Mouse (Mus musculus) intestine, embryonic 15.5 days (tissue): ENCODE data around the gene Dync1h1. TPM values are rescaled to one million over a fixed set of nuclear protein-coding genes. Genes with fewer than 3 reads are reported as not detected.

Experiments used
- ATAC-seq: fragments of 200-750 bp; cut with Nextera tagmentation; 2 replicates; pipeline ENCODE4 v1.8.0; 2017; ENCODE audit warnings: moderate TSS enrichment, moderate library complexity
- H3K27ac ChIP-seq: fragments of 300-500 bp; sonication (generic); 2 replicates; pipeline ENCODE4 v1.5.1; 2015; ENCODE audit warnings: mild to moderate bottlenecking, inconsistent platforms
- H3K27me3 ChIP-seq: fragments of 300-500 bp; sonication (generic); replicated peaks from 2 replicates; pipeline ENCODE4 v1.6.1; 2015; ENCODE audit warnings: inconsistent platforms
- H3K36me3 ChIP-seq: fragments of 300-500 bp; sonication (generic); 2 replicates; pipeline ENCODE4 v1.6.1; 2015; ENCODE audit warnings: inconsistent platforms
- H3K4me1 ChIP-seq: fragments of 300-500 bp; sonication (generic); replicated peaks from 2 replicates; pipeline ENCODE4 v1.6.1; 2015; ENCODE audit warnings: inconsistent platforms
- H3K4me2 ChIP-seq: fragments of 300-500 bp; sonication (generic); replicated peaks from 2 replicates; pipeline ENCODE4 v1.6.1; 2015; ENCODE audit warnings: mild to moderate bottlenecking, inconsistent platforms
- H3K4me3 ChIP-seq: fragments of 300-500 bp; sonication (generic); replicated peaks from 2 replicates; pipeline ENCODE4 v1.5.1; 2015; ENCODE audit warnings: inconsistent platforms
- H3K9ac ChIP-seq: fragments of 300-500 bp; sonication (generic); 2 replicates; pipeline ENCODE4 v1.6.1; 2015; ENCODE audit warnings: inconsistent platforms
- H3K9me3 ChIP-seq: fragments of 300-500 bp; sonication (generic); 2 replicates; pipeline ENCODE4 v1.6.1; 2016; ENCODE audit warnings: inconsistent platforms
- WGBS: fragments of 180-500 bp; shearing (Covaris S2); methylation state at CpG from one replicate; pipeline ENCODE4 v1.1.7; 2015; 5-methylcytosine and 5-hydroxymethylcytosine counted together
- polyA plus RNA-seq: library from polyadenylated mRNA; unstranded; fragments of >200 nt; fragmentation: Nextera tagmentation; extraction: Ambion mirVana; gene quantifications from 2 replicates; pipeline ENCODE4 v1.2.1, GENCODE M21; 2015

Dync1h1 gene
- polyA plus RNA-seq, 1 experiment from 2014 or later = 35.7 TPM

- Histone ChIP-seq H3K27ac (no peak overlapping the region), H3K36me3 (no peaks in the 10 kb centered on the region), H3K9ac (no peak overlapping the region), H3K4me2 (no peak overlapping the region), H3K27me3 (peaks cover 6% of the 10 kb centered on the region; the same call in 1 of the 2 replicates), H3K9me3 (no peaks in the 10 kb centered on the region), H3K4me3 (no peak overlapping the region), H3K4me1 (no peaks in the 10 kb centered on the region)
- peak; percentile 67 for ATAC-seq
- WGBS = 10% methylated on average over 5 of the region's 5 CpGs
Observed at GRCm38 (mm10) chr12:110716004-110716403, 114.8 kb downstream of the Dync1h1 start.

Other genes with a start within 250 kb of the Dync1h1 start
- gene Ppp2r5c, start 154.3 kb upstream of the Dync1h1 start, polyA plus RNA-seq = 140 and 162 TPM in 2 replicates
- not detected in 2 replicates for gene 1700001K19Rik, start 81.2 kb downstream of the Dync1h1 start, polyA plus RNA-seq
- gene Hsp90aa1, start 101.3 kb downstream of the Dync1h1 start, polyA plus RNA-seq = 887 and 955 TPM in 2 replicates
- 19.8 and 21.7 TPM in 2 replicates for gene Wdr20, start 136.5 kb downstream of the Dync1h1 start, polyA plus RNA-seq
- 2.4 and 2.6 TPM in 2 replicates for gene Mok, start 239.5 kb downstream of the Dync1h1 start, polyA plus RNA-seq
- gene Zfp839, start 248.8 kb downstream of the Dync1h1 start, polyA plus RNA-seq = 4.5 and 4.9 TPM in 2 replicates